Mouse (Mus musculus) heart, embryonic 15.5 days (tissue): ENCODE measurements around the gene Treml1. TPM values are rescaled to one million over a fixed set of nuclear protein-coding genes. Genes with fewer than 3 reads are reported as not detected.

Source experiments
- ATAC-seq: fragments of 200-750 bp; cut with Nextera tagmentation; replicated peaks from 2 replicates; pipeline ENCODE4 v1.8.0; 2017; ENCODE audit warnings: low read depth, moderate TSS enrichment; ENCODE audit not compliant: insufficient number of reproducible peaks, insufficient read depth, low FRiP score
- H3K27ac ChIP-seq: fragments of 300-500 bp; sonication (generic); 2 replicates; pipeline ENCODE4 v1.5.1; 2015; ENCODE audit warnings: mild to moderate bottlenecking, inconsistent platforms
- H3K27me3 ChIP-seq: fragments of 300-500 bp; sonication (generic); 2 replicates; pipeline ENCODE4 v1.6.1; 2015; ENCODE audit warnings: inconsistent platforms
- H3K36me3 ChIP-seq: fragments of 300-500 bp; sonication (generic); 2 replicates; pipeline ENCODE4 v1.6.1; 2015; ENCODE audit warnings: mild to moderate bottlenecking, inconsistent platforms
- H3K4me1 ChIP-seq: fragments of 300-500 bp; sonication (generic); replicated peaks from 2 replicates; pipeline ENCODE4 v1.6.1; 2015; ENCODE audit warnings: inconsistent platforms
- H3K4me2 ChIP-seq: fragments of 300-500 bp; sonication (generic); 2 replicates; pipeline ENCODE4 v1.6.1; 2015; ENCODE audit warnings: inconsistent platforms, mild to moderate bottlenecking, moderate library complexity
- H3K4me3 ChIP-seq: fragments of 300-500 bp; sonication (generic); 2 replicates; pipeline ENCODE4 v1.5.1; 2015; ENCODE audit warnings: mild to moderate bottlenecking, inconsistent platforms
- H3K9ac ChIP-seq: fragments of 300-500 bp; sonication (generic); 2 replicates; pipeline ENCODE4 v1.6.1; 2015; ENCODE audit warnings: mild to moderate bottlenecking, inconsistent platforms
- H3K9me3 ChIP-seq: fragments of 300-500 bp; sonication (generic); replicated peaks from 2 replicates; pipeline ENCODE4 v1.6.1; 2016; ENCODE audit warnings: inconsistent platforms
- WGBS: fragments of 180-500 bp; shearing (Covaris S2); methylation state at CpG from one replicate; pipeline ENCODE4 v1.1.7; 2015; ENCODE audit warnings: mixed read lengths; 5-methylcytosine and 5-hydroxymethylcytosine counted together
- polyA plus RNA-seq: library from polyadenylated mRNA; unstranded; fragments of >200 nt; fragmentation: Nextera tagmentation; extraction: Ambion mirVana; gene quantifications from 2 replicates; pipeline ENCODE4 v1.2.1, GENCODE M21; 2015

Gene Treml1
- polyA plus RNA-seq, 1 experiment from 2014 or later: 2.5 TPM

GRCm38 (mm10) chr17:48360462-48360861, 746 bp downstream of the Treml1 start:
- Histone ChIP-seq H3K36me3 (no peaks in the 10 kb centered on the region), H3K9me3 (no peaks in the 10 kb centered on the region), H3K9ac (no peak overlapping the region), H3K4me3 (no peak overlapping the region), H3K4me1 (peaks cover 27% of the 10 kb centered on the region), H3K27ac (no peak overlapping the region), H3K27me3 (no peaks in the 10 kb centered on the region), H3K4me2 (no peak overlapping the region)
- 22% methylated on average over 4 of the region's 4 CpGs for WGBS
- ATAC-seq: no peak

GRCm38 (mm10) chr17:48362346-48362745, 2.6 kb downstream of the Treml1 start:
- Histone ChIP-seq H3K9me3 (no peaks in the 10 kb centered on the region), H3K27me3 (no peaks in the 10 kb centered on the region), H3K4me1 (peaks cover 27% of the 10 kb centered on the region), H3K4me2 (peak overlapping the region; percentile 52), H3K9ac (no peak overlapping the region), H3K36me3 (no peaks in the 10 kb centered on the region), H3K4me3 (no peak overlapping the region), H3K27ac (peak overlapping the region; percentile 81)
- 28% methylated on average over 3 of the region's 3 CpGs for WGBS
- ATAC-seq: no peak

- H3K4me3 ChIP-seq: no peak overlapping the region
- H3K9me3 ChIP-seq: no peaks in the 10 kb centered on the region
- WGBS: 58% methylated on average over 8 of the region's 8 CpGs
- no peak for ATAC-seq
- H3K36me3 ChIP-seq: no peaks in the 10 kb centered on the region
- H3K27ac ChIP-seq: peak overlapping the region; percentile 81
- H3K9ac ChIP-seq: no peak overlapping the region
- peaks cover 27% of the 10 kb centered on the region for H3K4me1 ChIP-seq
- H3K4me2 ChIP-seq: peak overlapping the region; percentile 52
- no peaks in the 10 kb centered on the region for H3K27me3 ChIP-seq
Measured at GRCm38 (mm10) chr17:48362966-48363365, 3.2 kb downstream of the Treml1 start.

- Histone ChIP-seq H3K4me2 (no peak overlapping the region), H3K9me3 (no peaks in the 10 kb centered on the region), H3K4me3 (no peak overlapping the region), H3K27me3 (no peaks in the 10 kb centered on the region), H3K36me3 (no peaks in the 10 kb centered on the region), H3K4me1 (peaks cover 27% of the 10 kb centered on the region), H3K9ac (no peak overlapping the region), H3K27ac (peak overlapping the region; percentile 81)
- WGBS: 40% methylated on average over 6 of the region's 6 CpGs
- no peak for ATAC-seq
Measured at GRCm38 (mm10) chr17:48363421-48363965, 3.8 kb downstream of the Treml1 start.

- Histone ChIP-seq H3K36me3 (no peaks in the 10 kb centered on the region), H3K4me2 (no peak overlapping the region), H3K4me1 (peaks cover 24% of the 10 kb centered on the region), H3K9ac (no peak overlapping the region), H3K27me3 (no peaks in the 10 kb centered on the region), H3K4me3 (no peak overlapping the region), H3K27ac (no peak overlapping the region), H3K9me3 (no peaks in the 10 kb centered on the region)
- no peak for ATAC-seq
- WGBS: 71% methylated on average over 9 of the region's 9 CpGs
Measured at GRCm38 (mm10) chr17:48365511-48366155, 5.9 kb downstream of the Treml1 start.

GRCm38 (mm10) chr17:48366806-48367205, 7.1 kb downstream of the Treml1 start:
- no peak overlapping the region for H3K27ac ChIP-seq
- ATAC-seq: no peak
- H3K4me2 ChIP-seq: no peak overlapping the region
- H3K9me3 ChIP-seq: no peaks in the 10 kb centered on the region
- no peak overlapping the region for H3K4me3 ChIP-seq
- peaks cover 21% of the 10 kb centered on the region for H3K4me1 ChIP-seq
- 59% methylated on average over 5 of the region's 5 CpGs for WGBS
- no peaks in the 10 kb centered on the region for H3K27me3 ChIP-seq
- no peaks in the 10 kb centered on the region for H3K36me3 ChIP-seq
- H3K9ac ChIP-seq: no peak overlapping the region

GRCm38 (mm10) chr17:48371621-48372020, 11.9 kb downstream of the Treml1 start:
- no peak overlapping the region for H3K4me3 ChIP-seq
- H3K36me3 ChIP-seq: no peaks in the 10 kb centered on the region
- H3K27ac ChIP-seq: no peak overlapping the region
- no peak for ATAC-seq
- no peaks in the 10 kb centered on the region for H3K4me1 ChIP-seq
- no peaks in the 10 kb centered on the region for H3K27me3 ChIP-seq
- H3K9ac ChIP-seq: no peak overlapping the region
- H3K4me2 ChIP-seq: no peak overlapping the region
- no peaks in the 10 kb centered on the region; the same call in 1 of the 2 replicates for H3K9me3 ChIP-seq

- ATAC-seq: no peak
- Histone ChIP-seq H3K27ac (no peak overlapping the region), H3K9ac (no peak overlapping the region), H3K9me3 (no peaks in the 10 kb centered on the region; the same call in 1 of the 2 replicates), H3K4me1 (no peaks in the 10 kb centered on the region), H3K36me3 (no peaks in the 10 kb centered on the region), H3K27me3 (no peaks in the 10 kb centered on the region), H3K4me2 (no peak overlapping the region), H3K4me3 (no peak overlapping the region)
- 66% methylated on average over 8 of the region's 8 CpGs for WGBS
Measured at GRCm38 (mm10) chr17:48372987-48373386, 13.3 kb downstream of the Treml1 start.

GRCm38 (mm10) chr17:48376102-48376501, 16.4 kb downstream of the Treml1 start:
- no peak for ATAC-seq
- Histone ChIP-seq H3K4me2 (no peak overlapping the region), H3K4me3 (no peak overlapping the region), H3K36me3 (no peaks in the 10 kb centered on the region), H3K27ac (no peak overlapping the region), H3K4me1 (no peaks in the 10 kb centered on the region), H3K27me3 (no peaks in the 10 kb centered on the region), H3K9ac (no peak overlapping the region), H3K9me3 (no peaks in the 10 kb centered on the region; the same call in 1 of the 2 replicates)
- WGBS: 86% methylated on average over 1 of the region's 1 CpGs

GRCm38 (mm10) chr17:48379050-48379449, 19.3 kb downstream of the Treml1 start:
- H3K4me3 ChIP-seq: no peak overlapping the region
- no peak for ATAC-seq

GRCm38 (mm10) chr17:48385786-48386461, 26.2 kb downstream of the Treml1 start:
- Histone ChIP-seq H3K27ac (no peak overlapping the region), H3K9ac (no peak overlapping the region), H3K9me3 (no peaks in the 10 kb centered on the region), H3K36me3 (peaks cover 48% of the 10 kb centered on the region), H3K27me3 (no peaks in the 10 kb centered on the region), H3K4me2 (no peak overlapping the region), H3K4me3 (no peak overlapping the region), H3K4me1 (no peaks in the 10 kb centered on the region)
- 63% methylated on average over 2 of the region's 2 CpGs for WGBS
- ATAC-seq: no peak

More at GRCm38 (mm10) chr17:48379050-48379449, 19.3 kb downstream of the Treml1 start:
- H3K9ac ChIP-seq: no peak overlapping the region
- H3K4me1 ChIP-seq: no peaks in the 10 kb centered on the region
- no peaks in the 10 kb centered on the region for H3K27me3 ChIP-seq
- H3K4me2 ChIP-seq: no peak overlapping the region
- no peak overlapping the region for H3K27ac ChIP-seq
- H3K36me3 ChIP-seq: no peaks in the 10 kb centered on the region
- H3K9me3 ChIP-seq: no peaks in the 10 kb centered on the region

- H3K9me3 ChIP-seq: no peaks in the 10 kb centered on the region
- no peak overlapping the region for H3K9ac ChIP-seq
- ATAC-seq: no peak
- H3K4me1 ChIP-seq: no peaks in the 10 kb centered on the region
- H3K36me3 ChIP-seq: peaks cover 76% of the 10 kb centered on the region
- 81% methylated on average over 2 of the region's 2 CpGs for WGBS
- H3K4me2 ChIP-seq: no peak overlapping the region
- no peak overlapping the region for H3K27ac ChIP-seq
- H3K27me3 ChIP-seq: no peaks in the 10 kb centered on the region
- no peak overlapping the region for H3K4me3 ChIP-seq
Measured at GRCm38 (mm10) chr17:48388666-48389065, 28.9 kb downstream of the Treml1 start.
